Mouse (Mus musculus): ENCODE data around the gene Cpm.

- no peak for TF ChIP-seq CTCF (IDR thresholded peaks at IDR 0.05; ENCODE audit: low read depth, low read length)
- TF ChIP-seq POLR2A (IDR thresholded peaks at IDR 0.05; ENCODE audit: extremely low read depth, insufficient read depth, low read length): no peak
Observed at GRCm38 (mm10) chr10:117730637-117731203, 101.4 kb downstream of the Cpm start.

Measured in liver, adult 2 months (tissue).